Mouse (Mus musculus): ENCODE measurements at regions not wholly inside any gene's neighbourhood (a gene's known extent, or its start where the extent isn't known, plus 50 kb on each side); places are given as distances from the start of the nearest gene placed in this dataset.

- TF ChIP-seq CTCF (IDR thresholded peaks at IDR 0.05; ENCODE audit: control insufficient read depth, insufficient read depth, insufficient replicate concordance, low read depth, low read length), result no peak
- TF ChIP-seq POLR2A (IDR thresholded peaks at IDR 0.05; ENCODE audit: control insufficient read depth, low read depth, low read length), result no peak
These were observed 211.7 kb upstream of the Fam19a5 start for GRCm38 (mm10) chr15:87332441-87332840.

Measured in testis, adult 2 months (tissue).